Mouse (Mus musculus) retina, adult 2 months (tissue): ENCODE data around the gene AC161166.1.
"Not testable (repeated sequence)": the region's sequence is repeated elsewhere in the genome, so short reads cannot be mapped to it uniquely, and the experiment has no call there.

Experiments
- DNase-seq: peaks from one replicate; pipeline ENCODE4 v3.0.0-alpha.2; 2012; ENCODE audit warnings: low read depth, low spot score

The AC161166.1 gene

GRCm38 (mm10) chr7:24525686-24526420 is 13.6 kb upstream of the AC161166.1 start:
- DNase-seq, result no peak

DNA sequence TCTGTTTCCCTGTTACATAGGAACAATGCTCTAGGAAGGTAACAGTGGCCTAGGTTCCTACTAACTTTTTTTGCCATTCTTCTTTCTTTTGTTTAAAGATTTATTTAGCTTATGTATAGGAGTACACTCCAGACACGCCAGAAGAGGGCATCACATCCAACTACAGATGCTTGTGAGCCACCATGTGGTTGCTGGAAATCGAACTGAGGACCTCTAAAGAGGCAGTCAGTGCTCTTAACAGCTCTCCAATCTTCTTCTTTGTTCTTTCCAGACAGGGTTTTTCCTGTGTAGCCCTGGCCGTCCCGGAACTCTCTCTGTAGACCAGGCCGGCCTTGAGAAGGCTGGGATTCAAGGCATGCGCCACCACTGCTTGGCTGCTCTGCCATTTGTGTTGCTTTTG is 12.7 kb upstream of the AC161166.1 start:
- DNase-seq, result no peak

GRCm38 (mm10) chr7:24523723-24524122 is 11.5 kb upstream of the AC161166.1 start:
- DNase-seq, result no peak

GRCm38 (mm10) chr7:24522805-24523204 is 10.6 kb upstream of the AC161166.1 start:
- no peak for DNase-seq

GRCm38 (mm10) chr7:24520054-24520453 is 7.8 kb upstream of the AC161166.1 start:
- DNase-seq, result not testable (repeated sequence)

GRCm38 (mm10) chr7:24519130-24519529 is 6.9 kb upstream of the AC161166.1 start:
- DNase-seq, result no peak

DNA sequence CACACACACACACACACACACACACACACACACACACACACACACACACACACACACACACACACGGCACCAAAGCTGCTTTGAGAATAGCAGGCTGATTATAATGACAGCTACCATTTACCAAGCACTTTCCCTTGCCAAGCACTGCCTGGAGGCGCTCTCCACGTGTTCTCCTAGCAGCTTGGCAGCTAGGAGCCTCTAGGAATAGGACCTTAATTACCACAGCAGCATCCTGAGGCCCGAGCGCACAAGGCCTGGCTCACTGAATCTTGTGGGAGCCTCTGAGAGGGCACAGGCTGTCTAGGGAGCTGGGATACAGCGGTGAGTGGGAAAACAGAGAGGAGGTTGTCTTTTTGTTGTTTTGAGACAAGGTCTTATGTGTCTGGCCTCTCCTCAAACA is 5.4 kb upstream of the AC161166.1 start:
- no peak for DNase-seq

DNA sequence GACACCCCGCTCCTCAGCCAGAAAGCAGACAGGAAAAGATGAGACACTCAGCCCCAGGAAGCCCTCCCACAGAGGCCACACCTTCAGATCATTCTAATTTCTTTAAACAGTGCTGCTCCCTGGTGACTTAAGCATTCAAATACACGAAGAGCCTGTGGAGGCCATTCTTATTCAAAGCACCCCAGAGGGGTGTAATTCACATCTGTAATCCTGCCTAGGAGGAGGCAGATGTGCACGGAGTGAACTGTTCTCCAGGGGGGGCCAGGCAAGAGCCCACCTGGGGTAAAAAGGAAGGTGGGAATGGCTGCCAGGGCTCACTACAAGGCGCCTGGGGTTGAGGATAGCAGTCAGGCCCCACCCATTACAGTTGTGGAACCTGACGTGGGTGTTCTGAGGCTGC is 4.8 kb upstream of the AC161166.1 start:
- no peak for DNase-seq

DNA sequence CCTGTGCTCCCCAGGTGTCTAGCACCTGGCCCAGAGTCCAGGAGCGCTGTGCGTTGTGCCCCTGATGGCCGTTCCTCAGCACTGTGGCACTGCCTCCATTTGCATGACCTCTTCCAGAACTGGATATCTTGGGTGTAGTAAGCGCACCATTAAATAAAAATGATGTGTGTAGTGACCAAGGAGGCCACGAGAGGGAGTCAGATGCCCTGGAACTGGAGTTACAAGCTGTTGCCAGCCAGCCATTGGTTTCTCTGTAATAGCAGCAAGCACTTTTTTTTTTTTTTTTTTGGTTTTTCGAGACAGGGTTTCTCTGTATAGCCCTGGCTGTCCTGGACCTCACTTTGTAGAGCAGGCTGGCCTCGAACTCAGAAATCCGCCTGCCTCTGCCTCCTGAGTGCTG is 4.1 kb upstream of the AC161166.1 start:
- not testable (repeated sequence) for DNase-seq

- no peak for DNase-seq
Observed at GRCm38 (mm10) chr7:24507726-24508114, 4.5 kb downstream of the AC161166.1 start.

- peak; percentile 89 for DNase-seq
Observed at GRCm38 (mm10) chr7:24506838-24507725, 5.2 kb downstream of the AC161166.1 start, which contains the start of gene Zfp428. TSS of gene Zfp428 (plus strand) at chr7:24507006.

GRCm38 (mm10) chr7:24506476-24506837 is 5.8 kb downstream of the AC161166.1 start:
- DNase-seq, result no peak

DNA sequence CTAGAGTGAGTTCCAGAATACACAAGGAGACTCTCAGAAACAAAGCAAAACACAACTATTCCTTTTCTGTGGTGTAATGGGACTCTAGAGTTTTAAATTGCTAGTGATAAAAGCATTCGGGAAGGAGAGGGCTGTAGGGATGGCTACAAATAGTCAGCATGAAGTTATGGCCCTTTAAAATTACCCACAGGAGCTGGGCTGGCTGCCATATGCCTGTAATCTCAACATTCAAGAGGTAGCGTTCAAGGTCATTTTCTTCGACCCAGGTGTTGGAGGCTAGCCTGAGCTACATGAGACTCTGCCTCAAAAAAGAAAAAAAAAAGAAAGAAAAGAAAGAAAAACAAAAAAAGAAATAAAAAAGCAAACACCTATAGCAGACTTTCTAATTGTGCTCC is 6.2 kb downstream of the AC161166.1 start:
- DNase-seq, result no peak

GRCm38 (mm10) chr7:24505447-24506064 is 6.7 kb downstream of the AC161166.1 start:
- DNase-seq, result no peak

DNA sequence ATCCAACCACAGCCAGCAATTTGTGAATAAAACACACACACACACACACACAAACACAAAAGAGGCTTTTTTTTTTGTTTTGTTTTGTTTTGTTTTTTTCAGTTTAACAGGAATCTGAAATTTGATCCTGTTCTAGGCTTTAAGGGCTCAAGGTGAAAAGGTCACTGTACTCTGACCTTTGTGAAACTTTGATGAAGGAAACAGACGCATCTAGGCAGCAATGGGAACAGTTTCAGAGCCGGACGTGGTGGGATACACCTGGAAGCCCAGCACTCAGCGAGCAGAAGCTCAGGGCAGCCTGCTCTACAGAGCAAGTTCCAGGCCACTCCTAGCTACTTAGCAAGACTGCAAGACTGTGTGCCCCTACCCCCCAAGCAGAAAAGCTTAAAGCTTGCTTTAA is 7.4 kb downstream of the AC161166.1 start:
- no peak for DNase-seq

- DNase-seq, result no peak
Observed at GRCm38 (mm10) chr7:24504004-24504403, 8.3 kb downstream of the AC161166.1 start.

DNA sequence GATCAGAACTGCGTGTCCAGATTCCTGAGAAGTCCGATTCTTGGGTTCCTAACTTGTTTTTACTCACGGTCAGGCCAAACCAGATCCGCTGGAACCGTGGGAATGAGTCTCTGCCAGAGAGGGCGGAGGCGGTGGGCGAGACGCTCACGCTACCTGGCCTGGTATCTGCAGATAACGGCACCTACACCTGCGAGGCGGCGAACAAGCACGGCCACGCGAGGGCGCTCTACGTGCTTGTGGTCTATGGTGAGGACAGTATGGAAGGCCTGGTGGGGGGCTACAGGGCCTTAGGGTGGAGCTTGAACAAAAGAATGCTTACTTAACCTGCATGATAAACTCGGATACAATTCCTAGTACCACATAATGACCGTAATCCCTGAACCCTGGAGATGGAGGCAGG is 10.8 kb downstream of the AC161166.1 start:
- no peak for DNase-seq

DNA sequence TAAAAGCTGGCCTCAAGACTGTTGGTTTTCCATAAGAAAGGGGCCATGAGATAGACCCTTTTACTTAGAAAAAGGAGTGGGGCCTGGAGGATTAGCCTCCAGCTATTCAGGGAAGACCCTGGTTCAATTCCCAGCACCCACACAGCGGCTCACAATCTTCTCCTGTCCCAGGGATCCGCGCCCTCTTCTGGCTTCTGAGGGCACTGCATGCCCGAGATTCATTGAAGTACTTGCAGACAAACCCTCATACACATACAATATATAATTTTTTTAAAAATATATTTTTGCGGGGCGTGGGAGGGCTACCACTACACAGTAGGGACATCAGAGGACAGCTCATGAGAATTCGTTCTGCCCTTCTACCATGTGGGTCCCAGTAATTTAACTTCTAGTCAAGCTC is 11.3 kb downstream of the AC161166.1 start:
- no peak for DNase-seq

- no peak for DNase-seq
Observed at GRCm38 (mm10) chr7:24499856-24500577, 12.2 kb downstream of the AC161166.1 start.

DNA sequence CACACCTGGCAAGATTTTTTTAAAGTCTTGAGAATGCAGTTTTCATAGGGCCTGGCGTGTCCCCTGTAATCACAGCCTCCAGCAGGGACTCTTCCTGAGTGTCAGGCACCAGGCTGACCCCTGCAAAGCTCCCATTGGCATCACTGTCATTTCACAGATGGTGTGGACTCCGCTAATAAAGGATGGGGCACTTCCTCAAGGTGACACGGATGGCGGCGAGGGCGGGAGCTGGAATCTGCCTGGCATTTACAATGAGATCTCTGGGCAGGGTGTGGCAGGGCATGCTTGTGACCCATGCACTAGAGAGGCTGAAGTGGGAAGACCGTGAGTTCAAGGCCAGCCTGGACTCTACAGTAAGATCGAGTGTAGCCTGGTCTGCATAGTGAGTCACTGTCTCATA is 24.0 kb downstream of the AC161166.1 start:
- no peak for DNase-seq

- DNase-seq, result no peak
Observed at GRCm38 (mm10) chr7:24487403-24487802, 24.9 kb downstream of the AC161166.1 start.

- no peak for DNase-seq
Observed at GRCm38 (mm10) chr7:24486654-24487130, 25.6 kb downstream of the AC161166.1 start.
